Mouse (Mus musculus) hematopoietic stem cell, adult 5-6 weeks (primary cell): ENCODE measurements around the gene Magi2. TPM values are rescaled to one million over a fixed set of nuclear protein-coding genes. Genes with fewer than 3 reads are reported as not detected.
"Not testable (repeated sequence)": the region's sequence is repeated elsewhere in the genome, so short reads cannot be mapped to it uniquely, and the experiment has no call there.

Source experiments
- ATAC-seq, 2 experiments: fragments of 125-278 bp in 1 of 2; replicated peaks in 1 of 2; 2 replicates each; pipeline ENCODE4 v1.8.0; 2016 to 2017; ENCODE audit warnings: inconsistent platforms in 2 of 2, mild to moderate bottlenecking in 2 of 2, moderate number of reproducible peaks in 2 of 2, low read depth in 1 of 2, moderate TSS enrichment in 1 of 2; ENCODE audit not compliant: low FRiP score in 2 of 2, poor library complexity in 2 of 2, severe bottlenecking in 2 of 2, insufficient read depth in 1 of 2, low TSS enrichment in 1 of 2
- total RNA-seq: library from RNA; stranded (forward); fragments of 172-1452, 232-1000 nt; gene quantifications from 2 replicates; pipeline ENCODE4 v1.2.3, GENCODE M21; 2017

Gene Magi2
- total RNA-seq, 1 experiment from 2014 or later = 1.8 TPM

DNA sequence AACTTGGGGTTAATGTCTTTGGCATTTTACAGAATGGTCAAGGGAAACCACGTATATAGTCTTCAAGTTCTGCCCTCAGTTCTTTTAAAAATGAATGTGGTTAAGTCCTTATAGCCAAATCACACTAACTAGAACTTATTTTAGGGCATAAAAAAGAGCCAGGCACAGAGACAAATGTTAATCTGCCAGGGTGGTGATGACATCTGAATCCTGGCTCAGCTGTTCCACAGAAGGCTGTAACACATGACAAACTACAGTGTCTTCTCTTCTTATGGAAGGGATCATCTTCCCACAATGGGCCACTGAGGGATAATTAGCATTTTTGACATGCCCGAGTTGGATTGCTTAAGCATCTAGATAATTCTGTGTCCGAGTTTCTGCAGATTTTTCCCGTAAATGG lies 1299.8 kb downstream of the Magi2 start:
- ATAC-seq = not testable (repeated sequence)

GRCm38 (mm10) chr5:20536544-20536943 lies 1309.7 kb downstream of the Magi2 start:
- no peak for ATAC-seq

DNA sequence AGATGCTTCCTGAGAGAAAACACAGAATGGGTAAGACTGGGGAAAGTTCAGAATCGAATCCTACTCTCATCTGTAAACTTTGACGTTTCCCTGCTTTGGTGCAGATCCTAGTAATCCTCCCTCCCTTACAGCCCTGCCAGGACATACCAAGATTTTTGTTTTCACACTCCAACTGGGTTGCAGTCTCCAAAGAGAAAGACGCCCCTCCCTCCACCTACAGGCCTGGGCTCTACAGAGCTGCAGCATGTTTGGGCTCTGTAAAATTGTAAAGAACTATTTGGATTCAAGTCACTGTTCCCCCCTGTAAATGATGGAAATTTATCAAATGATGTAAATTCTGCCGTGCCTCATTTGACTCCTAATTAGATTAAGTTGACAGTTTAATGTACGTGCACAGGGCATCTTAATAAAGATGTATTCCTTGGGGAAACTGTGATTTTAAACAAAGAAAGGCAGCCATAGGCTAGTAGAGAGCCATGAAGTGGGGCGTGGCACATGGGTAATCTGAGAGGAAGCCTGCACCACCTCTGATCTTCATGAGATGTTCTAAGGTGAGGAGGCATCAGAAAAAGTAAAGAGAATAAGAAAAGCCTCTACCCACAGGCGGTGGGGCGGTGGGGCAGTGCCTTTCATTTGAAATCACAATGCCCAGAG lies 1310.7 kb downstream of the Magi2 start:
- ATAC-seq = no peak

DNA sequence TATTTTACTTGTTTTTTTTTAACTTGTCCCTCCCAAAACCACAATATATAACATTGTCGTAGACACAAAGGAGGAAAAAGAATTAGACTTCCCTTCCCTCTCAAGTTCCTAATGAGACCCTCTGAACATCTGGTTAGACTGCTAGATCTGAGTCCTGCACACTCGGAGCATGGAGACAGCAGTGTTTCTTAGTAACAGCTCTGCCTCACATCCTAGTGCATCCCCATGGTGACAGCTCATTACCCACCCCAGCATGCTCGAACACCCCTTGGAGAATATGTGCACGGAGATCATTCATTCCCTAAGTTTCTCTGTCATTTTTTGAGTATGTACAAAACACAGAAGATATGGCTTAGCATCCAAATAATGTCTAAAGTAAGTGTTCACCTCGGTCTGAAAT lies 1317.5 kb downstream of the Magi2 start:
- ATAC-seq = no peak

DNA sequence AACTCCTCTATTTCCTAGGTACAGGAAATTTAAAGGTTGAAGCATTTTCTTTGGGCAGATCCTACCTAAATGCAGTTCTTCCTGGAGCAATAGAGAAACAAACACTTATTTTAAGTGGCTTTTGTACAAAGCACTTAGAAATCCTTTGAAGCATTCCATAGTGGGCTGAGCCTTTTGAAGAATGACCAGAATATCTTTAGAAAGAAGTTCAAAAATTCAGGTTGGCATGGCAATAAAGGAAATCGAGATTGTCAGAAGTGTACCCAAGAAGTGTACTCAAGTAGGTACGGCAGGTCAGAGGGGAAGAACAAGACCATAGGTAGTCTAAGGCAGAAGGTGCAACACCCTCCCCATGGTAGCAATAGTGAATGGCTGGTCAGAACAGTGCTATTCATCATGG lies 1332.5 kb downstream of the Magi2 start:
- no peak for ATAC-seq

DNA sequence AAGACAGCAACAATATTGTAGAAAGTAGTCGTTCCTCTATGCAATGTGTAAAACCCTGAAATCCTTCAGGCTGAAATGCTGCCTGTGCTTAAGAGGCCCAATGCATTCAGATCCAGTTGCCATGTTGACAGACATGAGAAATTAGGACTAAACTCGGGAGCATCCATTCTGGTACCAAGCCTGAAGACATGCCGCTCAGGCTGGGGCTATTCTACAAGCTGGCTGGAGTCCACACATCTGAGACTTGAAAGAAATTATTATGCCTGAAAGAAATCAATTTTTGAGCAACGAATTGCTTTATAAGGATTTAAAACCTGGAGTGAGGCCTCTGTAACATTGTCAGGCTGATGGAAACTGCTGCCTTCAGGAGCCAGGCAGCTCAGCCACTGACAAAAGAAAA lies 1333.0 kb downstream of the Magi2 start:
- ATAC-seq = no peak

GRCm38 (mm10) chr5:20568421-20568820 lies 1341.6 kb downstream of the Magi2 start:
- no peak for ATAC-seq

GRCm38 (mm10) chr5:20568966-20569365 lies 1342.1 kb downstream of the Magi2 start:
- no peak for ATAC-seq

DNA sequence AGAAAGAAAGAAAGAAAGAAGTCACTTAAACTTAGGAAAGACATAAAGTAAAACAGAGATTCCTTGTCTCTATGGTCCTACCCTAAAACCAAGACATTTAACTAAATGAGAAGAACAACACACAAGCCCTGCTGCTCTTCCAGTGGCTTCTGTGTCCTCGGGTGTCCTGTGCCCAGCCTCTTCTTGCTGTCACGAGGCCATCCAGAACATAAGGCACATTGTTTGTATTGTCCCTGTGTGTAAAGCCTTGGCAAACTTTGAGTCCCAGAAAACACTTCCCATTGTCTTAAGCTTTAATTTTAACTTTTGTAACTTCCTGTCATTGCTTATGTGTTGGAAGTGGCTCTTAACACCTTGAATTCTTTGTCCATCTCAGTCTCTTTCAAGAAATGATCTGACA lies 1348.0 kb downstream of the Magi2 start:
- no peak for ATAC-seq

DNA sequence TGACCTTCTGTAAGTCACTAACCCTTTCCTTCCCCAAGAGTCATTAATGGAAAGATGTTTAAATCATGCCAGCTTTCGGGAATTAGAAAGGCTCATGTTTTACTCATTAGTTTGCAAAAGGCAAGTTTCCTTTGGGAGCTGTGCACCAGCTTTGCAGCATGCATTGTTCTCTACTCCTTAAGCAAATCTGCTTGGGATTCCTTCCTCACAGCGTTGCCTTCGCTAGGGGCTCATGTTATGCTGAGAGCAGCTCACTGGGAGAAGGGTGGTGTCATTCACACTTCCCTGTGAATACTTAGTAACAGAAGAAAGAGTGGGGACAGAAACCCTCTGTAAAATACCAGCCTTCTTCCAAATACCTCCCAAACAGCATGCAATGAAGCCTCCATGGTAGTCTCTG lies 1349.0 kb downstream of the Magi2 start:
- ATAC-seq = no peak

DNA sequence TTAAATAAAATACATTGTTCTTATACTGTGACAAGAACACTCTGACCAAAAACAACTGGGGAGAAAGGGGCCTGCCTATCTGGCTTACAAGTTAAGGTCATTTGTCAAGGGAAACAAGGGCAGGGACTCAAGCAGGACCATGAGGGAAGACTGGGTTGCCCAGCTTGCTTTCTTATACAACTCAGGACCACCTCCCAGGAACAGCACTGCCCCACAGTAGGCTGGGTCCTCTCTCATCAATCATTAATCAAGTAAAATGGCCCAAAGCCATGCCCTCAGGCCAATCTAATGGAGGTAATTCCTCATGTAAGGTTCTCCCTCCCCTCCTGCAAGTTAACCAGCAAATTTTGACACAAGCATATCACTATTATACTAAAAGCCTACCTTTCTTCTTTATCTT lies 1349.4 kb downstream of the Magi2 start:
- no peak for ATAC-seq

GRCm38 (mm10) chr5:20578666-20579065 lies 1351.8 kb downstream of the Magi2 start:
- ATAC-seq = no peak

GRCm38 (mm10) chr5:20580619-20581018 lies 1353.8 kb downstream of the Magi2 start:
- ATAC-seq = no peak

DNA sequence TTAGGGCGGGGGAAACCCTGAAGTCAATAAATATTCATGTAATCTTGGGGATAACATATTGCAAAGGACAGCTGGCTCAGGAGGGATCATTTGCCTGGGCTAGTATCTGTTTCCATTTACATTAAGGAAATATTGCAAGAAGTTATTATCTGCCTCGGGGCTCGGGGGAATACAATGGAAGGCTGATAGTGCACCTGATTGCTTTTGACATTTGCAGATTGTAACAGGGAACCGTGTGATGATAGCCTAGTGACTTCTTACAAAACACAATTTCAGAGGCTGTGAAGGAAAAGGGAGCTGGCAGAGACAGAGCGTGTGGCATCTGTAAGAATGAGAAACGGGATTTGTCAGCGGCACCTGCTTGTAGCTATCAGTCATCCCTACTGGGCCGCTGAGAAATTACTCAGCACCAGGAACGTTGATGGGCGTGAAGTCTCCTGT lies 1356.2 kb downstream of the Magi2 start:
- ATAC-seq = no peak

GRCm38 (mm10) chr5:20583639-20584038 lies 1356.8 kb downstream of the Magi2 start:
- no peak for ATAC-seq

DNA sequence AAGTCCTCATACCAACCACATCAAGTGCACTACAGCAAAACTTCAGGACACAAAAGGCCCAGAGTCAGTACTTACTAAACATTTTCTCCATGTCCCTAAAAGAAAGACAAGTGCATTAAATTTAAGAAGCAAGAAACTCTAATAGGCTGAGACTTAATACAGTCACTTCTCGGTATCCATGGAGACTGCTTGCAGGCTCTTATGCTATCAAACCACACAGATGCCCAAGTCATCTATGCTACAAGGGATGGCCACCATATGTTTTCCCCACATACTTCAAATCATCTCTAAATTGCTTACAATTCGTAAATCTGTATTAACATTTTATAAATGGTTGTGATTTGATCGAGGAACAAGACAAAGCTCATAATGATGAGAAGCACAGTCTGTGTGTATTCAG lies 1357.9 kb downstream of the Magi2 start:
- ATAC-seq = no peak

DNA sequence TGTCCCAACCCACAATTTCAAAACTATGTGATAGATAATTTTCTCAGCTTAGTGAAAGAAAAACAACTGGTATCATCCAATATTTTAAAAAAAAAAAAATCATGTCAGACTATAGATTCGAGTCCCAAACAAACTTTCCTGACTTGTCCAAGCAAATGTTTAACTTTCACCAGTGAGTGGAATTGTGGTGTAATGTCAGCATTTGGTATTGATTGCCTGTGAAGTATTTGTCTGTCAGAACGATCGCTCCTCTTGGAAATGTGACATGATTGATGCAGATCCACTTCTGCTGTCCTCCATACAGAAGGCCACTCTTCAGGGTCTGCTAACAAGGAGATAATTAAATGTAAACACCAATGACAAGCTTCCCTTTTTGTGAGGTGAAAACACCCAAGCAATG lies 1362.9 kb downstream of the Magi2 start:
- ATAC-seq = no peak

- ATAC-seq = no peak
Measured at GRCm38 (mm10) chr5:20598196-20598595, 1371.4 kb downstream of the Magi2 start.

- ATAC-seq = no peak
Measured at GRCm38 (mm10) chr5:20603756-20604469, 1377.1 kb downstream of the Magi2 start.
